Mouse (Mus musculus) heart, adult 9 months (tissue): ENCODE results near the gene Gm36028.

ENCODE experiments used
- DNase-seq, 2 experiments: peaks; one replicate each; pipeline ENCODE4 v3.0.0; 2022; ENCODE audit warnings: low spot score in 2 of 2

The Gm36028 gene

GRCm38 (mm10) chr16:37861029-37861428 lies at the start of gene Gm36028:
Gene Gm36028 (minus strand): TSS chr16:37861146.
- no peak for DNase-seq

DNA sequence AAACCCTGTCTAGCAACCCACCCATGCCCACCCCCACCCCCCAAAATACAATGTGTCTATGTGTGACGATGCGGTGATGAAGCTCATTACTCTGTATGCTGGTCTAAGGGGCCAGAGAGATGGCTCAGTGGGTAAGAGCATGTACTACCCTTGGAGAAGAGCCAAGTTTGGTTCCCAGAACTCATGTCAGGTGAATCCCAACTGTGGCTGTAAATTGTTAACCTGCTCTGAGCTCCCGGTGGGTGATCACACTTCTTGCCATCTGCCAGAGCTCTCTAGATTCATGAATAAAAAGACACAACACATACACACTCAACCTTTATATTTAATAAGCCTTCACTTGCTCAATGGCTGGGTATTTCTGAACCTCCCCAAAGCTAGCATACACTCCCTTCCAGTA lies 45.5 kb upstream of the Gm36028 start:
- DNase-seq, result no peak

GRCm38 (mm10) chr16:37901318-37901717 lies 40.4 kb upstream of the Gm36028 start:
- DNase-seq, result no peak

DNA sequence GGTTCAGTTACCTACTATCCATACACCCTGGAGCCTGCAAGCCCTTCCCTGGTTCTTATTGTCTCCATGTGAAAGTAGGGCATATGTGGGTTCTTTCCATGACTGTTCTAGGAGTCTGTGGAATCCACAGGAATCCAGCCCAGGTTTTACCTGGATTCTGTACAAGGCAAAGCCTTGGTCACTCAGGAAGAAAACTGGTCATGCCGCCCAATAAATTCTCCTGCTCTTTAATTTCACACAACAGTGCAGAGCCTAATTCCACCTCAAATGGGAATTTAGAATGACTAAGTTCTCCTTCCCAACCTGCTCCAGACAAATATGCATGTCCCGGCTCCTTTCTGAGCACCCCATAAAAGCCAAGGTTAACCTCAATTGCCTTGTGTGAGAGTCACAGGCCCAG lies 38.4 kb upstream of the Gm36028 start:
- DNase-seq, result no peak

DNA sequence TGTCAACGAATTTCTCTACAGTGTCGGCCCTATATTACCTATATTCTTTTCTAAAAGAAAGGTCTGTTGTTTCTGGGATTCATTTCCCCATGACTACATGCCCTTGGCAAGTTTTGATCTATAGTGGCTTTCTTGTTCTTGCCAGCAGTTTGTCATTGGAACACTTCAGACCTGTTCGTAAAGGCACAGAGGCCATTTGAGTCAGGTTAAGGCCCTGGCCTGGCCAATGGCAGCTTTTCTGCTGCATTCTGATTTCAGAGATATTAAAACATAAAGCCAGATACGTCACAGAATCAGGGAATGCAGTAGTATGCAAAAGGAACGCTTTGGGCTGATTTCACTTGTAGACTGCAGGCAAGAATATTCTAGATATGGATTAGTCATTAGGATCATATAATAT lies 37.8 kb upstream of the Gm36028 start:
- no peak for DNase-seq

DNA sequence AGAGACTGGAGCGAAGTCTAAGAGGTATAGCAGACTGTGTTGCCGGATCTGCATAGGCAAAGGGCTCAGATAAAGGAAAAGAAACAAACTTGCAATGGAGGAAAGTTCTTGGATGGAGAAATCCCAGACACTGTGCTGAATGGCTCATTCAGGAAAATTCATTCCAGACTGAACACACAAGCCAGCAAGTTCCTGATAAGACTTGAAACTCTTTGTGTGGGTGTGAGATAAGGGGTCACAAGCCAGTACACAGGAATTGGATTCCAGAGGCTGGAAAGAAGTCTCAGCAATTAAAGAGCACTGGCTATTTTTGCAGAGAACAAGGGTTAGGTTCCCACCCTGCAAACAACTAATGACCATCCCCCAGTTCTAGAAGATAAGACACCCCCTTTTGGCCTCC lies 33.0 kb upstream of the Gm36028 start:
- DNase-seq, result peak; percentile 20 to 40

GRCm38 (mm10) chr16:37893381-37893780 lies 32.4 kb upstream of the Gm36028 start:
- DNase-seq, result no peak

GRCm38 (mm10) chr16:37892667-37893066 lies 31.7 kb upstream of the Gm36028 start:
- no peak for DNase-seq

DNA sequence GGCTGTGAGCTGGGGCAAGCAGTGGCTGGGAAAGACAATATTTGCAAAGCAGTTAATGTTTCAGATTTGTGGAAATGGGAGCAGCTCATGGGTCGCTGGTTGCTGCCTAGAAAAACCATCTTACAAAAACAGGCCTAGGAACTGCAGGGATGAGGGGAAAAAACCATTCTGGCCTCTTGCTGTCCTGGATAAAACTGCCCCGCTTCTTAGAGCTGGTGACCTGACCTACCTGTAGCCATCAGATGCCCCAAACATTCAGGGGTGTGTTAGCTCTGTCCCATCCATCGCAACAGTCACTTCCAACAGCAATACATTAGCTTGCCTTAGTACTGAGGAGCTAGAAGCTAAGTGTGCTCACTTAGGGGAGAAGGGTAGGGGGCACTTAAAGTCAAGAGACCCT lies 28.0 kb upstream of the Gm36028 start:
- DNase-seq, result no peak

GRCm38 (mm10) chr16:37881168-37881567 lies 20.2 kb upstream of the Gm36028 start:
- no peak for DNase-seq

GRCm38 (mm10) chr16:37879750-37880419 lies 18.9 kb upstream of the Gm36028 start:
- no peak for DNase-seq

DNA sequence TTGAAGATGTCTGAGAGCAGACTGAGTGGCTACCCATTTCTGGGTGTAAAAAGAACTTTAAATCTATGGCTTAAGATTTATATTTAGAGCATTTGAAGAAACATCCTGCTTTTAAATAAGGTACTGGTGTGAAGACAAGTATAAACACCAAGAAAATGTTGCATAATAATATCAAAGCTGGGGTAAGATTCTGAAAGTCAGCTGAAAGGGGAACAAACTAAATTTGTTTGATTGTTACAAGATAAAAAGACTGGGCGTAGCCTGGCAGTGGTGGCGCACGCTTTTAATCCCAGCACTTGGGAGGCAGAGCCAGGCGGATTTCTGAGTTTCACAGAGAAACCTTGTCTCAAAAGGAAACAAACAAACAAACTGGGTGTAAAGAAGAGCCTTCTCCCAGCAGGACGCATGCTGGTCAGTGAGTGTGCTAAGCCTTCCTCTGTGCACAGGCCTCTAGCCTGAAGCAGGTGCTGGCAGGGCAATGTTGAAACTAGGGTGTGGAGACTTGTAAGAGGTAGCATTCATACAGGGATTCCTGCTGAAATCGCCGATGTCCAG lies 18.1 kb upstream of the Gm36028 start:
- DNase-seq, result no peak

DNA sequence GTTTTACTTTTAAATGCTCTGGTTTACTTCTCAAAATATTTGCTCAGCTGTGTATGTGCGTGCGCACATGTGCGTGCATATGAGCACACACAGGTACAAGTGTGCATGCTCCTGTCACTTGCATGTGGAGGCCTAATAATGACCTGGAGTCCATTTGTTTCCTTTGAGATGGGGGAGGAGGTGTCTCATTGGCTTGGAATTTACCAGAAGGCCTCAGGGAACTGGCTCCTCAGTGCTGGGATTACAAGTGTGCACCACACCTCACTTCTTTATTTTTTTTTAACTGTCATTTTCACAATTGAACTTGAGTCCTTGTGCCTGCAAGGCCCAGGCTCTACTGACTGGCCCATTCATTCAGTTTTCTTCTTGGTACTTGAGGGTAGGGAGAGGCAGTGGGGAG lies 16.5 kb upstream of the Gm36028 start:
- DNase-seq, result no peak

DNA sequence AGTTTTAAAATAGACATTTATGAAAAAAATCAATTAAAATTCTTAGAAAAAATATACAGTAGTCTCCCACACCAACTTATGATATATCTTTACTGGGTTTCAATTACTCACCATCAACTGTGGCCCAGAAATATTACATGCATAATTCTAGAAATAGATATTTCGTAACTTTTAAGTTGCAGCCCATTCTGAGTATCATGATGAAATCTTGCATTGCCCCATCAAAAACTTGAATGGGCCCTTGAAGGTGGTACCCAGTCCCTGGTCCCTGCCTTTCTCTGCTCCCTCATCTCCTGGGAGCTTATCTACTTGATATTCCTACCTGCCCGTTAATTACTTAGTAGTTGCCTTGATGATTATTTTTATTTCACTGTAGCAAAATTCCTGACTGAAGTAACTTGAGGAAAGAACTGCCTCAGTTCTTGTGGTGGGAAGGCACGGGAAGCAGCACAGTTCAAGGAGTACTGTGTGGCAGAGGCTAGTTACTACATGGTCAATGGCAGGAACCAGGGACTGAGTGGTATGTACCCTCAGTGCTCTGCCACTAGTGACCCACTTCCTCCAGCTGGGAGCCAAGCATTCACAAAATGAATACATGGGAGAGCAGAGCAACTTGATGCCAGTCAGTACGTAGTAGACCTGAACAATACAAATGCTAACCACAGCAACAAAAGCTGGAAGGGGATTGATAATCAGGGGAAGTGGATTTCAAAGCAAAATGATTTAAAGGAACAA lies 13.7 kb upstream of the Gm36028 start:
- DNase-seq, result no peak

DNA sequence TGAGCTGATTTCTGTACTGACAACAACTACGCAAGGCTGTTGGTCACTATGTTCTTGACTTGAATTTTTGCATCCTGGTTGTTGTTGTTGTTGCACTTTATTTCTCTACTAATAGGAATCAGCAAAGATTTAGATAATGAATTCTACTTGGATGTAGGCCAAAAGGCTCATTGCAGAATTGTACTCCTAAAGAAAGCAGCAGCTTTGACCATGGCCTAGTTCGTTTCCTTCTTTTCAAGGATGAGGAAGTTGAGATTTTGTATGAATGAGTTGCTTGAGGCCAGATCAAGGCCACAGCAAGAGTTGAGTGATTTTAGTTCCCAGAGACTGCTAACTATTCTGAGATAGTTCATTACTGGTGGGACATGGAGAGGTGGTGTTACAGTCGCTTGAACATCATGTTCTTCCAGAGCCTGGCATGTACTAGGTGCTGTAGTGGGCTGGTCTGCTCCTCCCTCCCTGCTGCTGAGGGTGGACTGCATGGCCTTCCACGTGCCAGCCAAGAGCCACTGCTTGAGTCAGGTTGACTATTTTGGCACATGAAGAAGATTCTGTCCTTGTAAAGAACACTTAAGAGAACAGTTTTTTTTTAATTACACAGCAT lies 10.3 kb upstream of the Gm36028 start:
- peak; percentile 61 to 62 for DNase-seq

- DNase-seq, result peak in 1 of 2 experiments; percentile 50
Observed at GRCm38 (mm10) chr16:37869470-37870231, 8.7 kb upstream of the Gm36028 start.

GRCm38 (mm10) chr16:37868506-37869469 lies 7.8 kb upstream of the Gm36028 start:
- DNase-seq, result peak; percentile 29 to 32

DNA sequence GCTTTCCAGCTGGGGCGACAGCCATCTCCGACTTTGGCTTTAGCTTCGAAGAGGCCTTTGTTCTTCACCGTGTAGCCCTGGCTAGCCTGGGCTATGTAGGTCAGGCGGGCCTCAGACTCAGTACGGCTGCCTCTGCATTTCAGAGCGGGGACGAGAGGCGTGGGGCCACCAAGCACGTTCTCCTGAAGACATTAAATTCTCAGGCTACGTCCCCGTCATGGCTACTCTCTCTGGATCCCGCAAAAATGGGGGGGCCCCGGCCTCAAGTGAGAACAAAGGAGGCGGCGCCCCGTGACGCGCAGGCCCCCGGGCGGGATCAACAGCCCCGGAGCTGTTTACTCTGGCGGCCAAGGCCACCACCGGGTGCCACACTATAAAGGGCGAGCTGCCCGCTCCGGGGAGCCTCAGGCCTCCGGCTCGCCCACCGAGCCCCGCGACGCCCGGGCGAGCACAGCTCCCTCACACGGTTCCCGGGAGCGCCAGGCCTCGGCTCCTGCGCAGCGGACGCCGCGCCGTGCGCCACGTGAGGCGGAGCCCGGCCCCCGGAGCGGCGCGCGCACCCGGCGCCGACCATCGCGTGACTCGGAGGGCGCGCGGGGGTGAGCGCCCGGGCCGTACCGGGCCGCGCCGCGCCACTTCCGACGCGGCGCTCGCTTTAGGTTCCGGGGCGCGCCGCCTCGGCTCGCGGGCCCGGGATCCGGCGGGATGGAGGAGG lies 7.0 kb upstream of the Gm36028 start, which contains the start of gene Lrrc58:
Gene Lrrc58 (plus strand): TSS at position 599 of the 715 bp plus-strand sequence.
- peak; percentile 88 to 91 for DNase-seq

- DNase-seq, result no peak
Observed at GRCm38 (mm10) chr16:37865841-37866240, 4.9 kb upstream of the Gm36028 start.

- no peak for DNase-seq
Observed at GRCm38 (mm10) chr16:37863876-37864275, 2.9 kb upstream of the Gm36028 start.
